Comparison of ENCODE assay signal across 14 mouse cellular contexts in genomic region chr10:23839368-23839767, GRCm38 (mm10). TPM values are rescaled to one million over a fixed set of nuclear protein-coding genes. Genes with fewer than 3 reads are reported as not detected.
DNase-seq lines count a peak whose midpoint lies in the region; ATAC-seq and TF ChIP-seq lines count a peak whose summit lies in the region.
"Had no signal": no experiment of that assay in that cellular context is flagged by ENCODE, and none has a peak within 500 bp of the region (broad histone marks: within the 10 kb centered on the region; RNA-seq: fewer than 3 reads in every experiment).

No protein-coding gene starts in this region.

- H3K4me2 ChIP-seq in lung, postnatal 0 days (replicated peaks; ENCODE audit: low read depth, low read length), result no peak overlapping the region
- H3K4me2 ChIP-seq in midbrain, embryonic 16.5 days (ENCODE audit: low read length), result no peak overlapping the region
- H3K4me2 ChIP-seq: embryonic facial prominence, embryonic 13.5 days; heart, embryonic 11.5 days; hindbrain, embryonic 14.5 days had no signal

- no peak overlapping the region for H3K27ac ChIP-seq in embryonic facial prominence, embryonic 10.5 days (replicated peaks)
- no peak overlapping the region for H3K27ac ChIP-seq in lung, postnatal 0 days (ENCODE audit: low read length)
- no peak overlapping the region for H3K27ac ChIP-seq in midbrain, embryonic 16.5 days (ENCODE audit: low read length)
- H3K27ac ChIP-seq: embryonic facial prominence, embryonic 13.5 days; hindbrain, embryonic 14.5 days had no signal

- no peak overlapping the region for H3K4me3 ChIP-seq in embryonic facial prominence, embryonic 10.5 days
- H3K4me3 ChIP-seq in lung, postnatal 0 days (ENCODE audit: low read depth, low read length), result no peak overlapping the region
- H3K4me3 ChIP-seq in midbrain, embryonic 16.5 days (ENCODE audit: low read depth, low read length), result no peak overlapping the region
- H3K4me3 ChIP-seq: embryonic facial prominence, embryonic 13.5 days had no signal

- no peak overlapping the region for H3K9ac ChIP-seq in lung, postnatal 0 days (replicated peaks; ENCODE audit: low read depth)
- no peak overlapping the region for H3K9ac ChIP-seq in midbrain, embryonic 16.5 days (ENCODE audit: low read depth, low read length)
- H3K9ac ChIP-seq: embryonic facial prominence, embryonic 13.5 days; forebrain, postnatal 0 days; hindbrain, embryonic 14.5 days had no signal

- WGBS in embryonic facial prominence, embryonic 10.5 days, result 38% methylated on average over 9 of the region's 9 CpGs
- 38% methylated on average over 9 of the region's 9 CpGs for WGBS in lung, postnatal 0 days
- 54% methylated on average over 9 of the region's 9 CpGs for WGBS in midbrain, embryonic 16.5 days

- no peaks in the 10 kb centered on the region for H3K36me3 ChIP-seq in embryonic facial prominence, embryonic 10.5 days (replicated peaks)
- H3K36me3 ChIP-seq in lung, postnatal 0 days (ENCODE audit: insufficient read depth, low read length), result no peaks in the 10 kb centered on the region
- H3K36me3 ChIP-seq in midbrain, embryonic 16.5 days (ENCODE audit: control insufficient read depth, insufficient read depth, low read length), result no peaks in the 10 kb centered on the region
- H3K36me3 ChIP-seq: embryonic facial prominence, embryonic 13.5 days had no signal

- H3K4me1 ChIP-seq in embryonic facial prominence, embryonic 10.5 days, result peaks cover 4% of the 10 kb centered on the region; the same call in 1 of the 2 replicates
- H3K4me1 ChIP-seq in lung, postnatal 0 days (ENCODE audit: insufficient read depth, low read depth, low read length), result no peaks in the 10 kb centered on the region
- no peaks in the 10 kb centered on the region for H3K4me1 ChIP-seq in midbrain, embryonic 16.5 days (ENCODE audit: control insufficient read depth, insufficient read depth, low read length)
- H3K4me1 ChIP-seq: embryonic facial prominence, embryonic 13.5 days had no signal

- peak; percentile 14 to 21 for DNase-seq in urinary bladder, postnatal 36 days (ENCODE audit: low spot score in 2 of 2)
- DNase-seq in urinary bladder, adult 2 months (ENCODE audit: low spot score), result no peak
- DNase-seq in embryonic facial prominence, embryonic 10.5 days (ENCODE audit: low spot score), result peak; percentile 12
- DNase-seq in lung, postnatal 0 days (ENCODE audit: low spot score), result peak; percentile 46
- no peak for DNase-seq in right cerebral cortex, adult 2 months (ENCODE audit: low spot score in 2 of 2)
- no peak for DNase-seq in thymus, postnatal 0 days (ENCODE audit: low spot score)
- DNase-seq: adrenal gland, postnatal 25 days; cerebellum, adult 11 months; forebrain, postnatal 0 days; thymus, adult 2 months had no signal

- no peaks in the 10 kb centered on the region for H3K27me3 ChIP-seq in embryonic facial prominence, embryonic 10.5 days (replicated peaks; ENCODE audit: low read depth, poor library complexity, severe bottlenecking)
- no peaks in the 10 kb centered on the region for H3K27me3 ChIP-seq in lung, postnatal 0 days (replicated peaks; ENCODE audit: insufficient read depth, low read length)
- no peaks in the 10 kb centered on the region for H3K27me3 ChIP-seq in midbrain, embryonic 16.5 days (ENCODE audit: control insufficient read depth, insufficient read depth, low read depth, low read length)
- H3K27me3 ChIP-seq: embryonic facial prominence, embryonic 13.5 days had no signal

- no peaks in the 10 kb centered on the region for H3K9me3 ChIP-seq in embryonic facial prominence, embryonic 10.5 days
- no peaks in the 10 kb centered on the region for H3K9me3 ChIP-seq in lung, postnatal 0 days (ENCODE audit: low read length)
- H3K9me3 ChIP-seq in midbrain, embryonic 16.5 days (replicated peaks; ENCODE audit: control insufficient read depth, low read length, poor library complexity, severe bottlenecking), result no peaks in the 10 kb centered on the region
- H3K9me3 ChIP-seq: embryonic facial prominence, embryonic 13.5 days had no signal

- ATAC-seq in lung, postnatal 0 days, result peak; percentile 50
- no peak for ATAC-seq in midbrain, embryonic 16.5 days
- ATAC-seq: forebrain, postnatal 0 days had no signal

- TF ChIP-seq CTCF in lung, postnatal 0 days (IDR thresholded peaks at IDR 0.05), result peak; percentile 31; the same call in 1 of the 2 replicates

- no peak for TF ChIP-seq EP300 in lung, postnatal 0 days (IDR thresholded peaks at IDR 0.05)

RNA-seq across cellular contexts. Expression of gene Vnn3, which starts 11.9 kb away (rescaled TPM):
- polyA plus RNA-seq in urinary bladder, adult 2 months (2012; rRNA removed), result 0.44 and 0.94 TPM in 2 replicates
- polyA plus RNA-seq in embryonic facial prominence, embryonic 10.5 days (2016; fragmentation: Nextera tagmentation; extraction: Ambion mirVana), result not detected in 2 replicates
- 17.2 and 18.5 TPM in 2 replicates for polyA plus RNA-seq in lung, postnatal 0 days (2015; fragmentation: Nextera tagmentation; extraction: Ambion mirVana)
- polyA plus RNA-seq in midbrain, embryonic 16.5 days (2015; fragmentation: Nextera tagmentation; extraction: Ambion mirVana), result 0.22 TPM in 1 of 2 replicates, not detected in the other
- 0.53 and 0.88 TPM in 2 replicates for polyA plus RNA-seq in thymus, postnatal 0 days (2015; fragmentation: Nextera tagmentation; extraction: Ambion mirVana)
- polyA plus RNA-seq: embryonic facial prominence, embryonic 13.5 days; forebrain, postnatal 0 days; heart, embryonic 11.5 days; hindbrain, embryonic 14.5 days had no signal

RNA-seq across cellular contexts. Expression of gene Slc18b1, which starts 42.6 kb away (rescaled TPM):
- 25.8 and 35.6 TPM in 2 replicates for polyA plus RNA-seq in urinary bladder, adult 2 months (2012; rRNA removed)
- polyA plus RNA-seq in embryonic facial prominence, embryonic 10.5 days (2016; fragmentation: Nextera tagmentation; extraction: Ambion mirVana), result 10.2 and 11.7 TPM in 2 replicates
- polyA plus RNA-seq in lung, postnatal 0 days (2015; fragmentation: Nextera tagmentation; extraction: Ambion mirVana), result 8.3 and 9.9 TPM in 2 replicates
- polyA plus RNA-seq in midbrain, embryonic 16.5 days (2015; fragmentation: Nextera tagmentation; extraction: Ambion mirVana), result 17.5 and 19.0 TPM in 2 replicates
- polyA plus RNA-seq in thymus, postnatal 0 days (2015; fragmentation: Nextera tagmentation; extraction: Ambion mirVana), result 0.42 and 0.63 TPM in 2 replicates

RNA-seq across cellular contexts. Expression of gene Rps12, which starts 52.3 kb away (rescaled TPM):
- 4,107 and 4,241 TPM in 2 replicates for polyA plus RNA-seq in urinary bladder, adult 2 months (2012; rRNA removed)
- 142 and 152 TPM in 2 replicates for polyA plus RNA-seq in embryonic facial prominence, embryonic 10.5 days (2016; fragmentation: Nextera tagmentation; extraction: Ambion mirVana)
- 142 and 152 TPM in 2 replicates for polyA plus RNA-seq in lung, postnatal 0 days (2015; fragmentation: Nextera tagmentation; extraction: Ambion mirVana)
- 83.7 and 87.4 TPM in 2 replicates for polyA plus RNA-seq in midbrain, embryonic 16.5 days (2015; fragmentation: Nextera tagmentation; extraction: Ambion mirVana)
- polyA plus RNA-seq in thymus, postnatal 0 days (2015; fragmentation: Nextera tagmentation; extraction: Ambion mirVana), result 326 and 332 TPM in 2 replicates

RNA-seq across cellular contexts. Expression of gene Vnn1, which starts 55.1 kb away (rescaled TPM):
- polyA plus RNA-seq in urinary bladder, adult 2 months (2012; rRNA removed), result 1.7 and 2.0 TPM in 2 replicates
- polyA plus RNA-seq in embryonic facial prominence, embryonic 10.5 days (2016; fragmentation: Nextera tagmentation; extraction: Ambion mirVana), result 1.9 and 2.1 TPM in 2 replicates
- 45.4 and 67.5 TPM in 2 replicates for polyA plus RNA-seq in lung, postnatal 0 days (2015; fragmentation: Nextera tagmentation; extraction: Ambion mirVana)
- 0.25 and 0.43 TPM in 2 replicates for polyA plus RNA-seq in midbrain, embryonic 16.5 days (2015; fragmentation: Nextera tagmentation; extraction: Ambion mirVana)
- polyA plus RNA-seq in thymus, postnatal 0 days (2015; fragmentation: Nextera tagmentation; extraction: Ambion mirVana), result 0.07 and 0.15 TPM in 2 replicates
- polyA plus RNA-seq: hindbrain, embryonic 14.5 days had no signal

Comparison
In these comparisons a context has a peak if more than half of its experiments do, and no peak if none do; other contexts are left out.
1. DNase-seq: peak in urinary bladder, postnatal 36 days (2 of 2), embryonic facial prominence, embryonic 10.5 days (single experiment) and lung, postnatal 0 days (single experiment); none in urinary bladder, adult 2 months (single experiment), right cerebral cortex, adult 2 months (0 of 2) and thymus, postnatal 0 days (single experiment).
2. RNA of gene Rps12, which starts 52.3 kb away (polyA plus RNA-seq): 4,107 to 4,241 TPM in urinary bladder, adult 2 months; 326 to 332 TPM in thymus, postnatal 0 days, 142 to 152 TPM in lung, postnatal 0 days, 142 to 152 TPM in embryonic facial prominence, embryonic 10.5 days and 83.7 to 87.4 TPM in midbrain, embryonic 16.5 days; every median in the first group is over 10 times any median in the second.